Mouse (Mus musculus) embryonic facial prominence, embryonic 14.5 days (tissue): ENCODE data around the gene Htr3b. TPM values are rescaled to one million over a fixed set of nuclear protein-coding genes. Genes with fewer than 3 reads are reported as not detected.

Experiments
- ATAC-seq: fragments of 200-750 bp; cut with Nextera tagmentation; 2 replicates; pipeline ENCODE4 v1.8.0; 2017; ENCODE audit warnings: low read depth, moderate number of reproducible peaks, moderate TSS enrichment
- DNase-seq: peaks from one replicate; pipeline ENCODE4 v3.0.0-alpha.2; 2015; ENCODE audit warnings: low spot score
- H3K27ac ChIP-seq: fragments of 300-500 bp; sonication (generic); replicated peaks from 2 replicates; pipeline ENCODE4 v1.5.1; 2014; ENCODE audit warnings: low read depth, mild to moderate bottlenecking, low read length, moderate library complexity
- H3K27me3 ChIP-seq: fragments of 300-500 bp; sonication (generic); replicated peaks from 2 replicates; pipeline ENCODE4 v1.6.1; 2014; ENCODE audit warnings: low read length; ENCODE audit not compliant: control insufficient read depth, insufficient read depth
- H3K36me3 ChIP-seq: fragments of 300-500 bp; sonication (generic); 2 replicates; pipeline ENCODE4 v1.6.1; 2014; ENCODE audit warnings: low read length, mixed read lengths; ENCODE audit not compliant: control insufficient read depth, insufficient read depth
- H3K4me1 ChIP-seq: fragments of 300-500 bp; sonication (generic); 2 replicates; pipeline ENCODE4 v1.6.1; 2014; ENCODE audit warnings: antibody characterized with exemption, low read length; ENCODE audit not compliant: control insufficient read depth, insufficient read depth
- H3K4me2 ChIP-seq: fragments of 300-500 bp; sonication (generic); 2 replicates; pipeline ENCODE4 v1.6.1; 2014; ENCODE audit warnings: low read depth, mild to moderate bottlenecking, low read length, moderate library complexity, mixed read lengths
- H3K4me3 ChIP-seq: fragments of 300-500 bp; sonication (generic); 2 replicates; pipeline ENCODE4 v1.5.1; 2014; ENCODE audit warnings: low read depth, mild to moderate bottlenecking, low read length
- H3K9ac ChIP-seq: fragments of 300-500 bp; sonication (generic); 2 replicates; pipeline ENCODE4 v1.6.1; 2014; ENCODE audit warnings: low read depth, mild to moderate bottlenecking, low read length, moderate library complexity, mixed read lengths
- H3K9me3 ChIP-seq: fragments of 300-500 bp; sonication (generic); 2 replicates; pipeline ENCODE4 v1.6.1; 2016; ENCODE audit warnings: low read length; ENCODE audit not compliant: control insufficient read depth
- WGBS: fragments of 180-500 bp; shearing (Covaris S2); extraction: QIAGEN DNeasy Blood & Tissue Kit; methylation state at CpG from one replicate; pipeline ENCODE4 v1.1.7; 2014; 5-methylcytosine and 5-hydroxymethylcytosine counted together
- polyA plus RNA-seq: library from polyadenylated mRNA; unstranded; fragments of >200 nt; fragmentation: Nextera tagmentation; extraction: Ambion mirVana; gene quantifications from 2 replicates; pipeline ENCODE4 v1.2.1, GENCODE M21; 2014

Gene Htr3b
- polyA plus RNA-seq, 1 experiment from 2014 or later: 1.1 TPM

- DNase-seq: no peak
- H3K4me2 ChIP-seq: no peak overlapping the region
- H3K4me3 ChIP-seq: no peak overlapping the region
- no peak for ATAC-seq
- no peaks in the 10 kb centered on the region for H3K36me3 ChIP-seq
- no peaks in the 10 kb centered on the region for H3K9me3 ChIP-seq
- H3K9ac ChIP-seq: no peak overlapping the region
- H3K4me1 ChIP-seq: no peaks in the 10 kb centered on the region
- 79% methylated on average over 5 of the region's 5 CpGs for WGBS
- no peaks in the 10 kb centered on the region for H3K27me3 ChIP-seq
- no peak overlapping the region for H3K27ac ChIP-seq
Observed at GRCm38 (mm10) chr9:48904421-48904820, 60.4 kb downstream of the Htr3b start.

DNA sequence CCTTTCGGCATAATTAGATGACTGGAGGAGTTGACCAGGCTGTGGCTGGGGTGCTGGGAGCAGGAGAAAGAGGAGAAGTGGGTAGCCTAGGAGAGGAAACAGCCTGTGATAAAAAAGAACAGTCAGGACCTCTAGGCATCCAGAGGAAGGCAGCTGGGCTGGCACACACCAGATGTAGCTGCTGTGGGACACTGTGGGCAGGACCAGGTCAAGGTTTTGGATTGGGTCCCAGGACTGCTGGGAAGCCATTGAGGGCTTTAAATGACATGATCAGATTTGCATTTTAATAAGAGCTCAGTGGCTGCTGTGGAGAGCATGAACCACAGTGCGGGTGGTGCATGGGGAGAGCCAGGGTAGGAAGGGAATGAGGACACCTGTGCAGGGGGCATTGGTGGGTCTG, 61.0 kb downstream of the Htr3b start:
- H3K36me3 ChIP-seq: no peaks in the 10 kb centered on the region
- 65% methylated on average over 2 of the region's 2 CpGs for WGBS

DNA sequence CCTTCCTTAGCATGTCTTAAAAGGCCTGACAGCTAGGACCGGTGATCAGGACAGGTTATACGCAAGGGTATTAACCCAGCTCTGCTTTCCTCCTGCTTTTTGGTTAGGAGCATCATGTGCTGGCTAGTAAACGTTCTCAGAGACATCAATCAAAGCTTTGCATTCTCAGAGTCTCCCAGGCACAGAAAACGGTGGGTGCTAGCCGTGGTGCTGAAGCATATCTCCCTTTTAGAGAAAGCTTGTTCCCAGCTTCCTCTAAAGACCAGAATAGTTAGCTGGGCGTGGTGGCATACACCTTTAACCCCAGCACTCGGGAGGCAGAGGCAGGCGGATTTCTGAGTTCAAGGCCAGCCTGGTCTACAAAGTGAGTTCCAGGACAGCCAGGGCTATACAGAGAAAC, 66.2 kb downstream of the Htr3b start:
- ATAC-seq: no peak
- Histone ChIP-seq H3K4me1 (no peaks in the 10 kb centered on the region), H3K27ac (no peak overlapping the region), H3K27me3 (peaks cover 5% of the 10 kb centered on the region; the same call in 1 of the 2 replicates), H3K36me3 (no peaks in the 10 kb centered on the region), H3K4me3 (no peak overlapping the region), H3K9me3 (no peaks in the 10 kb centered on the region), H3K9ac (no peak overlapping the region), H3K4me2 (no peak overlapping the region)
- 16% methylated on average over 8 of the region's 8 CpGs for WGBS
- peak; percentile 74 for DNase-seq

More for the DNA sequence above, 61.0 kb downstream of the Htr3b start:
- Histone ChIP-seq H3K9ac (no peak overlapping the region), H3K9me3 (no peaks in the 10 kb centered on the region), H3K27ac (no peak overlapping the region), H3K4me2 (no peak overlapping the region), H3K4me1 (no peaks in the 10 kb centered on the region), H3K27me3 (no peaks in the 10 kb centered on the region), H3K4me3 (no peak overlapping the region)
- ATAC-seq: no peak
- DNase-seq: no peak

GRCm38 (mm10) chr9:48895819-48896536, 68.8 kb downstream of the Htr3b start:
- peak; percentile 74 for ATAC-seq
- 0 out of 2 replicates have a peak overlapping the region, but pooled peaks have one; percentile 20 for H3K4me2 ChIP-seq

GRCm38 (mm10) chr9:48894755-48895154, 70.0 kb downstream of the Htr3b start:
- Histone ChIP-seq H3K9me3 (no peaks in the 10 kb centered on the region), H3K4me2 (no peak overlapping the region), H3K27ac (no peak overlapping the region), H3K4me3 (no peak overlapping the region), H3K4me1 (no peaks in the 10 kb centered on the region), H3K9ac (no peak overlapping the region), H3K36me3 (no peaks in the 10 kb centered on the region), H3K27me3 (peaks cover 5% of the 10 kb centered on the region; the same call in 1 of the 2 replicates)
- DNase-seq (no peak), ATAC-seq (no peak)
- WGBS: 76% methylated on average over 6 of the region's 6 CpGs

More at GRCm38 (mm10) chr9:48895819-48896536, 68.8 kb downstream of the Htr3b start:
- Histone ChIP-seq H3K27ac (no peak overlapping the region), H3K4me1 (no peaks in the 10 kb centered on the region), H3K9ac (no peak overlapping the region), H3K4me3 (no peak overlapping the region), H3K27me3 (peaks cover 5% of the 10 kb centered on the region; the same call in 1 of the 2 replicates), H3K9me3 (no peaks in the 10 kb centered on the region), H3K36me3 (no peaks in the 10 kb centered on the region)
- DNase-seq: peak; percentile 62
- 12% methylated on average over 18 of the region's 18 CpGs for WGBS

- peak; percentile 79 for DNase-seq
Observed at GRCm38 (mm10) chr9:48893986-48894385, 70.8 kb downstream of the Htr3b start.

GRCm38 (mm10) chr9:48889093-48889492, 75.7 kb downstream of the Htr3b start:
- Histone ChIP-seq H3K27me3 (no peaks in the 10 kb centered on the region), H3K4me1 (no peaks in the 10 kb centered on the region), H3K9ac (no peak overlapping the region), H3K4me2 (no peak overlapping the region), H3K4me3 (no peak overlapping the region), H3K27ac (no peak overlapping the region), H3K36me3 (no peaks in the 10 kb centered on the region), H3K9me3 (no peaks in the 10 kb centered on the region)
- no peak for ATAC-seq
- WGBS: 73% methylated on average over 7 of the region's 7 CpGs
- DNase-seq: no peak

More at GRCm38 (mm10) chr9:48893986-48894385, 70.8 kb downstream of the Htr3b start:
- Histone ChIP-seq H3K4me1 (no peaks in the 10 kb centered on the region), H3K4me3 (no peak overlapping the region), H3K27ac (no peak overlapping the region), H3K4me2 (no peak overlapping the region), H3K27me3 (peaks cover 5% of the 10 kb centered on the region; the same call in 1 of the 2 replicates), H3K9ac (no peak overlapping the region), H3K9me3 (no peaks in the 10 kb centered on the region), H3K36me3 (no peaks in the 10 kb centered on the region)
- 32% methylated on average over 3 of the region's 3 CpGs for WGBS
- no peak for ATAC-seq
